Mouse (Mus musculus): ENCODE measurements around the gene Tmc4. TPM values are rescaled to one million over a fixed set of nuclear protein-coding genes. Genes with fewer than 3 reads are reported as not detected.
A peak's percentile ranks its signal among the peaks of the same experiment; 100 is the strongest.

Gene Tmc4
- polyA plus RNA-seq, 1 experiment = 2.9 TPM

- no peaks in the 10 kb centered on the region; the same call in 1 of the 2 replicates for H3K36me3 ChIP-seq (ENCODE audit: control insufficient read depth, insufficient read depth, low read length)
- H3K4me3 ChIP-seq (ENCODE audit: control insufficient read depth, low read depth, low read length) = peak overlapping the region; percentile 99
- H3K27ac ChIP-seq (ENCODE audit: control insufficient read depth, insufficient read depth, low read depth, low read length) = no peak overlapping the region
- H3K4me1 ChIP-seq (ENCODE audit: control insufficient read depth, insufficient read depth, low read length) = peaks cover 10% of the 10 kb centered on the region
- no peaks in the 10 kb centered on the region for H3K27me3 ChIP-seq (ENCODE audit: control insufficient read depth, insufficient read depth, low read length)
- TF ChIP-seq CTCF (IDR thresholded peaks at IDR 0.05; ENCODE audit: control insufficient read depth, insufficient read depth, insufficient replicate concordance, low read depth, low read length) = no peak
- TF ChIP-seq POLR2A (IDR thresholded peaks at IDR 0.05; ENCODE audit: control insufficient read depth, low read depth, low read length) = no peak
These were observed 30.7 kb downstream of the Tmc4 start for GRCm38 (mm10) chr7:3646641-3647040.

GRCm38 (mm10) chr7:3646188-3646587 lies 31.2 kb downstream of the Tmc4 start:
- peak overlapping the region; percentile 98 for H3K27ac ChIP-seq (ENCODE audit: control insufficient read depth, insufficient read depth, low read depth, low read length)

GRCm38 (mm10) chr7:3645488-3646025 lies 31.8 kb downstream of the Tmc4 start:
- peaks cover 10% of the 10 kb centered on the region for H3K4me1 ChIP-seq (ENCODE audit: control insufficient read depth, insufficient read depth, low read length)
- TF ChIP-seq POLR2A (IDR thresholded peaks at IDR 0.05; ENCODE audit: control insufficient read depth, low read depth, low read length) (peak; percentile 20; the same call in 1 of the 2 replicates), CTCF (IDR thresholded peaks at IDR 0.05; ENCODE audit: control insufficient read depth, insufficient read depth, insufficient replicate concordance, low read depth, low read length) (no peak)
- peak overlapping the region; percentile 99 for H3K4me3 ChIP-seq (ENCODE audit: control insufficient read depth, low read depth, low read length)
- H3K36me3 ChIP-seq (ENCODE audit: control insufficient read depth, insufficient read depth, low read length) = no peaks in the 10 kb centered on the region; the same call in 1 of the 2 replicates
- H3K27ac ChIP-seq (ENCODE audit: control insufficient read depth, insufficient read depth, low read depth, low read length) = peak overlapping the region; percentile 98
- H3K27me3 ChIP-seq (ENCODE audit: control insufficient read depth, insufficient read depth, low read length) = no peaks in the 10 kb centered on the region

More at GRCm38 (mm10) chr7:3646188-3646587, 31.2 kb downstream of the Tmc4 start:
- H3K4me3 ChIP-seq (ENCODE audit: control insufficient read depth, low read depth, low read length) = peak overlapping the region; percentile 99
- TF ChIP-seq POLR2A (IDR thresholded peaks at IDR 0.05; ENCODE audit: control insufficient read depth, low read depth, low read length) (no peak), CTCF (IDR thresholded peaks at IDR 0.05; ENCODE audit: control insufficient read depth, insufficient read depth, insufficient replicate concordance, low read depth, low read length) (no peak)
- peaks cover 10% of the 10 kb centered on the region for H3K4me1 ChIP-seq (ENCODE audit: control insufficient read depth, insufficient read depth, low read length)
- H3K36me3 ChIP-seq (ENCODE audit: control insufficient read depth, insufficient read depth, low read length) = no peaks in the 10 kb centered on the region; the same call in 1 of the 2 replicates
- no peaks in the 10 kb centered on the region for H3K27me3 ChIP-seq (ENCODE audit: control insufficient read depth, insufficient read depth, low read length)

- peak within 1 kb of the TSS; percentile 98 for H3K27ac ChIP-seq (ENCODE audit: control insufficient read depth, insufficient read depth, low read depth, low read length)
- H3K4me1 ChIP-seq (ENCODE audit: control insufficient read depth, insufficient read depth, low read length) = peaks cover 10% of the 10 kb centered on the region
- H3K27me3 ChIP-seq (ENCODE audit: control insufficient read depth, insufficient read depth, low read length) = no peaks in the 10 kb centered on the region
- H3K36me3 ChIP-seq (ENCODE audit: control insufficient read depth, insufficient read depth, low read length) = no peaks in the 10 kb centered on the region; the same call in 1 of the 2 replicates
- TF ChIP-seq CTCF (IDR thresholded peaks at IDR 0.05; ENCODE audit: control insufficient read depth, insufficient read depth, insufficient replicate concordance, low read depth, low read length) = no peak
- TF ChIP-seq POLR2A (IDR thresholded peaks at IDR 0.05; ENCODE audit: control insufficient read depth, low read depth, low read length) = peak; percentile 82
- peak within 1 kb of the TSS; percentile 99 for H3K4me3 ChIP-seq (ENCODE audit: control insufficient read depth, low read depth, low read length)
These were observed 32.5 kb downstream of the Tmc4 start, which contains the start of gene Cnot3 for GRCm38 (mm10) chr7:3644672-3645487. Gene Cnot3, plus strand, starts transcription at chr7:3645268.

- TF ChIP-seq CTCF (IDR thresholded peaks at IDR 0.05; ENCODE audit: control insufficient read depth, insufficient read depth, insufficient replicate concordance, low read depth, low read length) = no peak
- no peak for TF ChIP-seq POLR2A (IDR thresholded peaks at IDR 0.05; ENCODE audit: control insufficient read depth, low read depth, low read length)
- H3K4me3 ChIP-seq (ENCODE audit: control insufficient read depth, low read depth, low read length) = peak overlapping the region; percentile 99
- H3K27ac ChIP-seq (ENCODE audit: control insufficient read depth, insufficient read depth, low read depth, low read length) = no peak overlapping the region
- no peaks in the 10 kb centered on the region for H3K27me3 ChIP-seq (ENCODE audit: control insufficient read depth, insufficient read depth, low read length)
- H3K4me1 ChIP-seq (ENCODE audit: control insufficient read depth, insufficient read depth, low read length) = peaks cover 10% of the 10 kb centered on the region
- H3K36me3 ChIP-seq (ENCODE audit: control insufficient read depth, insufficient read depth, low read length) = no peaks in the 10 kb centered on the region; the same call in 1 of the 2 replicates
These were observed 33.0 kb downstream of the Tmc4 start for GRCm38 (mm10) chr7:3644348-3644671.

- Histone ChIP-seq H3K27me3 (ENCODE audit: control insufficient read depth, insufficient read depth, low read length) (no peaks in the 10 kb centered on the region), H3K4me3 (ENCODE audit: control insufficient read depth, low read depth, low read length) (no peak overlapping the region; the same call in 1 of the 2 replicates), H3K27ac (ENCODE audit: control insufficient read depth, insufficient read depth, low read depth, low read length) (no peak overlapping the region), H3K4me1 (ENCODE audit: control insufficient read depth, insufficient read depth, low read length) (peaks cover 10% of the 10 kb centered on the region), H3K36me3 (ENCODE audit: control insufficient read depth, insufficient read depth, low read length) (no peaks in the 10 kb centered on the region; the same call in 1 of the 2 replicates)
- no peak for TF ChIP-seq POLR2A (IDR thresholded peaks at IDR 0.05; ENCODE audit: control insufficient read depth, low read depth, low read length)
These were observed 33.5 kb downstream of the Tmc4 start for GRCm38 (mm10) chr7:3643843-3644242.

GRCm38 (mm10) chr7:3643412-3643811 lies 33.9 kb downstream of the Tmc4 start:
- no peaks in the 10 kb centered on the region for H3K27me3 ChIP-seq (ENCODE audit: control insufficient read depth, insufficient read depth, low read length)
- H3K27ac ChIP-seq (ENCODE audit: control insufficient read depth, insufficient read depth, low read depth, low read length) = no peak overlapping the region
- no peak overlapping the region for H3K4me3 ChIP-seq (ENCODE audit: control insufficient read depth, low read depth, low read length)
- no peak for TF ChIP-seq CTCF (IDR thresholded peaks at IDR 0.05; ENCODE audit: control insufficient read depth, insufficient read depth, insufficient replicate concordance, low read depth, low read length)
- no peak for TF ChIP-seq POLR2A (IDR thresholded peaks at IDR 0.05; ENCODE audit: control insufficient read depth, low read depth, low read length)
- H3K4me1 ChIP-seq (ENCODE audit: control insufficient read depth, insufficient read depth, low read length) = peaks cover 10% of the 10 kb centered on the region
- H3K36me3 ChIP-seq (ENCODE audit: control insufficient read depth, insufficient read depth, low read length) = no peaks in the 10 kb centered on the region; the same call in 1 of the 2 replicates

Data from testis, adult 2 months (tissue).